Mouse (Mus musculus): ENCODE data around the gene Rapgef4.

The Rapgef4 gene

DNA sequence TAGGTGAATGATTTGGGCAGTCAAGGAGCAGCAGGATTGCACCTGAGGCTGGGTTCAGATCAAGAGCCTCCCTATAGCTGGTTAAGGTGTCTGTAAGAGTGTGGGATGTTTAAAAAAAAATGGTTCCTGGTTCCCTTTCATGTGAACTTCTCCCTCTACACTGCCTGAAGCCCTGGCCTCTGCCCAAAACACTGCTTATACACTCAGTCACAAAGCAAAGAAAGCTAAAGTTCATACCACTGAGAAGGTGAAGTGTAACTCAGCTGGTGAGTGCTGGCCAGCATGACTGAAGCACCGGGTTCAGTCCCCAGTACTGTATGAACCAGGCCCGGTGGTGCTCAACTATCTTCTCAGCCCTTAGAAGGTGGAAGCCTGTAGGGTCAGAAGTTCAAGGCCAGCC, 218.4 kb downstream of the Rapgef4 start:
- DNase-seq, result no peak

DNA sequence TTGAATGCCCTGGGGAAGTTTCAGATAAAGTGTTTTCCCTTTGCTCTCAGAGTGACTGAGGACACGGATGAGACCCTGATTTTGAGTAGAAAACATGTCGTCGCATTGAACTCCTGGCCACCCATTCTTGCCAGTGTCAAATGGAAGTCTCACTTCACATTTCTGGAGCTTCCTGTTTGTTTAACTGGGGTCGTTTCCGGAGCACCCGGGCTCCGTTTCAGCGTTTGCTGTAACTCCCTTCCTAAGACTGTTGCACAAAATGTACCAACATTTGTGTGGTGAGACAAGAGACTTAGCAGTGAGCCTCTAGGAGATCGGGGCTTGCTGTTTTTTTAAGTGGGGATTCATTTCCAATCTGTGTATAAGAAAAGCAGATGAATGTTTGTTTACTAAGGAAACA, 220.5 kb downstream of the Rapgef4 start:
- DNase-seq, result no peak

- no peak for DNase-seq
Observed at GRCm38 (mm10) chr2:72202252-72202651, 221.2 kb downstream of the Rapgef4 start.

- DNase-seq, result peak; percentile 51
Observed at GRCm38 (mm10) chr2:72203609-72204008, 222.6 kb downstream of the Rapgef4 start.

DNA sequence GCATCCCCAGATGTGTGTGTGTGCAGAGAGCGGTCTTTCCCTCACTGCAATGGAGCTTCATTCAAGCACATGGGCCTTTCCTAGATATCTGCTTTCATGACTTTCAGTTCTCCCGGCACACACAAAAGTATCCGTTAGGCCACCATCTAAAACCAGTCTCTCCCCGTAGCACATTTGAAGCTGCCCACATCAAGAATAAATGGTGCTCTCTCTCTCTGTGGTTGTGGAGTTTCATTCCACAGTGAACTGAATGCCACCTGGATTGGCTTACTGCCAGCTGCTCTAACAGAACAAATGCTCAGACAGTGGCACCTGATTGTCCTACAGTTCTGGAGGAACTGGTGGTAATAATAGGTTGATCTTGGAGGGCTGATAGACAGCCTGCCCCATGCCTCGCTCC, 224.8 kb downstream of the Rapgef4 start:
- no peak for DNase-seq

DNA sequence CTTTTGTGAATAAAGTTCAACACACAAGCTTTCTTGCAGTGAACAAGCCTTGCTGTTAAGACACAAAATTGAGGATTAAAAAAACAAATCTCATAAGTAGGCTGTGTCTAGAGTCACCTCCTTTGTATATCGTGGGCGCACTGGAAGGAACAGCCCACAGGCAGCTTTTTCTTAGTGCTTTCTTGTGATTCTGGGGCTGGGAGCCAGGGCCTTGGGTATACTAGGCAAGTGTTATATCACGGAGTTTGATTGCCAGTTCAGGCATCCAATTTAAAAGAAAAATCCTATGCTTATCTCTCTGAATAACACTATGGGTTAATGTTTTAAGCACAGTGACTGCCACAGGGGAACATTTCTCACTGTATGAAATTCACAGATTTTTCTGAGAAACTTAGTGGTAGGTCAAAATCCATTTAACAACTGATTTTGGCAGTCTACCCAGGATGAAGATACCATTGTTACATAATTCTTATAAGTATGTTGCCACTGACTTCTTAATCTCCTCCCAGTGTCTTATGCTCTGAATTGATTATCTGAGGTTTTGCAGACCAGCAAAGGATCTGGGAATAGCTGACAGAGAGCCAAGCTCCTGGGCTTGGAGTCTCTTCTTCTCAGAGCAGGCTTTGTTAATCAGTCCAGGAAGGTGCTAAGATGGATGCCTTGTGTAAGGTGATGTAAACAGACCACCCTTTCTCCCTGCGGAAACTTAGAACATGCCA, 225.6 kb downstream of the Rapgef4 start:
- no peak for DNase-seq

DNA sequence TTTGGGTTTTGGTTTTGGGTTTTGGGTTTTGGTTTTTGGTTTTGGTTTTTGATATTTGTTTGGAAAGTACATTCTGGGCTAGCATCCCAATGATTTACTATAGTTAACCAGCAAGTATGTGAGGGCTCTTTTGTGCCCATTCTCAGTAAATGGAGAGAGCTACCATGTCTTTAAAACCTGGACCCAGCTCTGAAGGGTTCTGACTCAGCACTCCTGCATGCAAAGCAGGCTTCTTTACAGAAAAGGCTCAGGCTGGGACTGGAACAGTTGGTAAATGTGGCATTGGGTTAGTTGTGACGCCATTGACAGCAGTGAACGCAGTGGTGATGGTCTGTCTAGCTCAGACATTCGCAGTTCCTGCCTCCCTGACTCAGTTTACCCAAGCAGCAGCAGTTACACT, 236.3 kb downstream of the Rapgef4 start:
- DNase-seq, result no peak

GRCm38 (mm10) chr2:72219921-72220320, 238.9 kb downstream of the Rapgef4 start:
- DNase-seq, result peak; percentile 38

DNA sequence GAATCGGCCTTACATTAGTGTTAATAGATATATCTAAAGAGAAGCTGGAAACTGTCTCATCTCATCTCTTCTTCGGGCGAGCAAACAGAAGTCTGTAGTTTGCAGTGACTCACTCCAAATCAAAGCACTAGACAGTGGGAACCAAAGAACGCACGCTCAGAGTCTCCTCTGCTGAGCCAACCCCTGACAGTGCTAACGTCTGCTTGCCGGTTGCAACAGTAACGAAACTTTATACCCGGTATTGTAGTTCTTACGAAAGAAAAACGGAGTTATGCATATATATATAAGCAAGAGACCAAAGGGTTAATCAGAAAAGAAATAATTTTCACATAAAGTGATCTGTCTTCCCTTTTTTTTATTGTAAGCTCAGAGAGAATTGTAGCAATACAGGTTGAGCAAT, 240.2 kb downstream of the Rapgef4 start:
- DNase-seq, result no peak

DNA sequence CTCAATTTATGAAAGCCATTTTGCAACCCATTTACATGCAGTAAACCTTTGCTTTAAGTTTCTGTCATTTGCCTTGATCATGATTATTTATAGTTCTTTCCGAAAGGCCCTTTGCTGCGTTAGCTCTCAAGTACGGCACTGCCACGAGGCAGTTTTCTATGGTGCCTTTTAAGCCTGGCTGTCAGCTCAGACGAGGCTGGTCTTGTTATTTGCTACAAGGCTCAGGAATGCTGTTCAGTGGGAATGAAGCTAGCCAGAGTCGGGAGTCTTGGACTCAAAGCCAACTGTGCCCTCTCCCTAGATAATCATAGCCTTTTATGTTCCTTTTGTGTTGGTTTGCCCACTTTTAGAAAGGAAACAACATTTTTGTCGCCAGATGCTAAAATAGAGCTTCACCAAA, 240.7 kb downstream of the Rapgef4 start:
- no peak for DNase-seq

- DNase-seq, result no peak
Observed at GRCm38 (mm10) chr2:72222276-72222675, 241.2 kb downstream of the Rapgef4 start.

- DNase-seq, result no peak
Observed at GRCm38 (mm10) chr2:72222736-72223455, 241.9 kb downstream of the Rapgef4 start.

GRCm38 (mm10) chr2:72223479-72223878, 242.4 kb downstream of the Rapgef4 start:
- DNase-seq, result no peak

- no peak for DNase-seq
Observed at GRCm38 (mm10) chr2:72226006-72226405, 245.0 kb downstream of the Rapgef4 start.

- DNase-seq, result no peak
Observed at GRCm38 (mm10) chr2:72227416-72227815, 246.4 kb downstream of the Rapgef4 start.

- no peak for DNase-seq
Observed at GRCm38 (mm10) chr2:72228881-72229280, 247.8 kb downstream of the Rapgef4 start.

DNA sequence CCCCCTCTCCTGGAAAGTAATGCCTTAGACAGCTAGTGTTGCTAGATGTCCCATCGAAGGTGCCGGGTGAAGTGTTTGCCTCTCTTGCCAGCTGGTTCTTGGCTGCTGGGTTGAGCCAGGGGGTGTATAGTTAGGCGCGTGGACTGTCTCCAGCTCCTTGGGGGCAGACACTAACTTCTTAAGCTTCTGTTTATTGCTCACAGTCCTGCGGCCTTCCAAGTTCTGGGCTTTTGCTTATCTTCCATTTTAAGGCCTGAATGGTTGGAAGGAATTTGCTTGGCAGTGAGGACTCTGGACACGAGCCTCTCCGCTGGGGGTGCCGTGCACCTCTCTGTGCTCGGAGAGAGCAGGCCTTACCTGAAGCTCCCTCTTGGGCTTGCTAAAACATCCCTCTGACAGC, 249.5 kb downstream of the Rapgef4 start:
- DNase-seq, result no peak

DNA sequence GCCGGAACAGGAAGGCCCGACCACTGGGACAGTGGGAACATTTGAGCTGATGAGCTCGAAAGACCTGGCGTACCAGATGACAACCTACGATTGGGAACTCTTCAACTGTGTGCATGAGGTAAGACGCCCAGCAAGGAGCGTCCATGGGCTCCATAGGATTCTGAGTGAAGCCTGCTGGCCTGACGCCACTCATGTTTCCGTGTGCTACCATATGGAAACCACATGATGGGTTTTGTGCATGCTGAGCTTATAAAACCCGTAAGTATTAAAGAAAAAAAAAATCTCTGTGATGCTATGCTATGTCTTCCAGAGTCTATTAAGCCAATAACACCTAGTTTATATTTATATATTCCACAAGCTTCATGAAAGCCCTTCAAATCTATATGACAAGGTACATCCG, 253.0 kb downstream of the Rapgef4 start:
- no peak for DNase-seq

- peak; percentile 60 for DNase-seq
Observed at GRCm38 (mm10) chr2:72234943-72235342, 253.9 kb downstream of the Rapgef4 start.

DNA sequence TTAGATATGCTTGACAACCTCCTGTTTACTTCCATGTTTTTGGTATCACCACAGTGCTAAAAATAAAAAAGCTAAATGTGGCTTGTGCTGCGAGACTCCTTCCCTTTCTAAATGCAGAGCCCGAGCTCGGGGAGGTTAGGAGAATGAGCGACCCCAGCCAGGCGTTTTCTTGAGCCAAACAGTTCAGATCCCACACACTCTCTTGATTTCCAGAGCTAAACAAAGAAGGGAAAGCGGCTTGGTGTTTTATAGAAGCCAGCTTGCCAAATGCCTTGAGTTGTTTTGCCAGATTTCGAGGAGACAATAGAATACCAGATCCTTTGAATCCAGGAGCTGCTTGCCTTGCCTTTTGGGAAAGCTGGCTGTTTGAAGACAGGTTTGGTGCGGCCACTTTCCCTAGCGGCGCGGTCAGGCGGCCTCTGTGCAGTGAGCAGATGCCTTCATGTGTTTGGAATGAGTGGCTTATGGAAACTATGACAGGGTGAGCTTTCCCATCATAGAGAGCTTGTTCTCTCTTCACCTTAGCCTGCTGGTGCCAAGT, 254.4 kb downstream of the Rapgef4 start:
- no peak for DNase-seq

GRCm38 (mm10) chr2:72238421-72238820, 257.4 kb downstream of the Rapgef4 start:
- DNase-seq, result no peak

GRCm38 (mm10) chr2:72238925-72239324, 257.9 kb downstream of the Rapgef4 start:
- DNase-seq, result no peak

- DNase-seq, result no peak
Observed at GRCm38 (mm10) chr2:72239456-72239855, 258.4 kb downstream of the Rapgef4 start.

DNA sequence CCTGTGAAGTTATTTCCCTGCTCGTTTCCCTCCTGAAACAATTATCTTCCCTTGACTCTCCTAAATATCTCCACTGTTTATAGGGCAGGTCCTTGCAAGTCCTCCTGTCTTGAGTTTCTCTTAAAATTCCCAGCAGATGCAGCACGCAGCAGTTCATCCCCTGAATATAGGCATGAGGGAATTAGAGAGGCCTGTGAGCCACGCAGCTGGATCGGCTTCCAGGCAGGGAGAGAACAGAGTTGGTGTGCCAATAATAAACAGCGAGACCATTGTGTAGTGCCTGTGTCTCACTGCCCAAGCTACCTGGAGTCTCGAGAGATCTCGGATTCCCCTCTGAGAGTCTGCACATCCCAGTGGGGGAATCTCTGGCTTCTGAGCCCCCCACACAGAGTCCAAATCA, 259.0 kb downstream of the Rapgef4 start:
- no peak for DNase-seq
